Mouse (Mus musculus): Measurements from ENCODE around the gene Crtc3. TPM values are rescaled to one million over a fixed set of nuclear protein-coding genes. Genes with fewer than 3 reads are reported as not detected.

Crtc3 gene
- polyA plus RNA-seq, 1 experiment from 2014 or later, result 14.2 TPM

- no peaks in the 10 kb centered on the region for H3K9me3 ChIP-seq (replicated peaks; ENCODE audit: control insufficient read depth, low read length)
- H3K27me3 ChIP-seq (ENCODE audit: control insufficient read depth, insufficient read depth, low read length), result no peaks in the 10 kb centered on the region
- ATAC-seq (replicated peaks; ENCODE audit: insufficient number of reproducible peaks, low FRiP score, low TSS enrichment), result no peak
- H3K9ac ChIP-seq (ENCODE audit: low read depth, low read length), result no peak overlapping the region; the same call in 1 of the 2 replicates
- H3K27ac ChIP-seq (ENCODE audit: low read depth, low read length), result peak overlapping the region; percentile 70; the same call in 1 of the 2 replicates
- no peak overlapping the region for H3K4me3 ChIP-seq (ENCODE audit: low read depth, low read length)
- 58% methylated on average over 5 of the region's 5 CpGs for WGBS (ENCODE audit: insufficient replicate concordance)
- H3K4me1 ChIP-seq (ENCODE audit: control insufficient read depth, insufficient read depth, low read length), result peaks cover 40% of the 10 kb centered on the region
- no peaks in the 10 kb centered on the region for H3K36me3 ChIP-seq (ENCODE audit: control insufficient read depth, insufficient read depth, low read length)
- no peak overlapping the region for H3K4me2 ChIP-seq
Measured at GRCm38 (mm10) chr7:80654926-80655325, 33.8 kb downstream of the Crtc3 start.

GRCm38 (mm10) chr7:80654393-80654792 lies 34.3 kb downstream of the Crtc3 start:
- no peaks in the 10 kb centered on the region for H3K27me3 ChIP-seq (ENCODE audit: control insufficient read depth, insufficient read depth, low read length)
- H3K4me3 ChIP-seq (ENCODE audit: low read depth, low read length), result no peak overlapping the region
- H3K9me3 ChIP-seq (replicated peaks; ENCODE audit: control insufficient read depth, low read length), result no peaks in the 10 kb centered on the region
- H3K4me2 ChIP-seq, result no peak overlapping the region
- no peaks in the 10 kb centered on the region for H3K36me3 ChIP-seq (ENCODE audit: control insufficient read depth, insufficient read depth, low read length)
- WGBS (ENCODE audit: insufficient replicate concordance), result 88% methylated on average over 7 of the region's 7 CpGs
- H3K27ac ChIP-seq (ENCODE audit: low read depth, low read length), result no peak overlapping the region
- peaks cover 40% of the 10 kb centered on the region for H3K4me1 ChIP-seq (ENCODE audit: control insufficient read depth, insufficient read depth, low read length)
- ATAC-seq (replicated peaks; ENCODE audit: insufficient number of reproducible peaks, low FRiP score, low TSS enrichment), result no peak
- H3K9ac ChIP-seq (ENCODE audit: low read depth, low read length), result no peak overlapping the region

- no peaks in the 10 kb centered on the region for H3K27me3 ChIP-seq (ENCODE audit: control insufficient read depth, insufficient read depth, low read length)
- ATAC-seq (replicated peaks; ENCODE audit: insufficient number of reproducible peaks, low FRiP score, low TSS enrichment), result no peak
- no peak overlapping the region for H3K27ac ChIP-seq (ENCODE audit: low read depth, low read length)
- peaks cover 40% of the 10 kb centered on the region for H3K4me1 ChIP-seq (ENCODE audit: control insufficient read depth, insufficient read depth, low read length)
- no peaks in the 10 kb centered on the region for H3K9me3 ChIP-seq (replicated peaks; ENCODE audit: control insufficient read depth, low read length)
- H3K9ac ChIP-seq (ENCODE audit: low read depth, low read length), result no peak overlapping the region
- H3K4me3 ChIP-seq (ENCODE audit: low read depth, low read length), result no peak overlapping the region
- no peaks in the 10 kb centered on the region for H3K36me3 ChIP-seq (ENCODE audit: control insufficient read depth, insufficient read depth, low read length)
- whole genome bisulfite sequencing (ENCODE audit: insufficient replicate concordance), result 86% methylated on average over 7 of the region's 7 CpGs
- no peak overlapping the region for H3K4me2 ChIP-seq
Measured at GRCm38 (mm10) chr7:80653971-80654370, 34.7 kb downstream of the Crtc3 start.

GRCm38 (mm10) chr7:80653077-80653476 lies 35.6 kb downstream of the Crtc3 start:
- Histone ChIP-seq H3K9ac (ENCODE audit: low read depth, low read length) (no peak overlapping the region), H3K36me3 (ENCODE audit: control insufficient read depth, insufficient read depth, low read length) (no peaks in the 10 kb centered on the region), H3K4me1 (ENCODE audit: control insufficient read depth, insufficient read depth, low read length) (peaks cover 40% of the 10 kb centered on the region), H3K4me3 (ENCODE audit: low read depth, low read length) (no peak overlapping the region), H3K27me3 (ENCODE audit: control insufficient read depth, insufficient read depth, low read length) (no peaks in the 10 kb centered on the region), H3K9me3 (replicated peaks; ENCODE audit: control insufficient read depth, low read length) (no peaks in the 10 kb centered on the region), H3K27ac (ENCODE audit: low read depth, low read length) (0 out of 2 replicates have a peak overlapping the region, but pooled peaks have one; percentile 10), H3K4me2 (no peak overlapping the region)
- no peak for ATAC-seq (replicated peaks; ENCODE audit: insufficient number of reproducible peaks, low FRiP score, low TSS enrichment)
- WGBS (ENCODE audit: insufficient replicate concordance), result 75% methylated on average over 10 of the region's 10 CpGs

GRCm38 (mm10) chr7:80652289-80652688 lies 36.4 kb downstream of the Crtc3 start:
- Histone ChIP-seq H3K27me3 (ENCODE audit: control insufficient read depth, insufficient read depth, low read length) (no peaks in the 10 kb centered on the region), H3K4me2 (no peak overlapping the region), H3K4me3 (ENCODE audit: low read depth, low read length) (no peak overlapping the region), H3K9me3 (replicated peaks; ENCODE audit: control insufficient read depth, low read length) (no peaks in the 10 kb centered on the region), H3K27ac (ENCODE audit: low read depth, low read length) (no peak overlapping the region), H3K36me3 (ENCODE audit: control insufficient read depth, insufficient read depth, low read length) (no peaks in the 10 kb centered on the region), H3K4me1 (ENCODE audit: control insufficient read depth, insufficient read depth, low read length) (peaks cover 35% of the 10 kb centered on the region), H3K9ac (ENCODE audit: low read depth, low read length) (no peak overlapping the region)
- WGBS (ENCODE audit: insufficient replicate concordance), result 53% methylated on average over 5 of the region's 5 CpGs
- no peak for ATAC-seq (replicated peaks; ENCODE audit: insufficient number of reproducible peaks, low FRiP score, low TSS enrichment)

GRCm38 (mm10) chr7:80647437-80647871 lies 41.2 kb downstream of the Crtc3 start:
- 81% methylated on average over 7 of the region's 7 CpGs for WGBS (ENCODE audit: insufficient replicate concordance)
- Histone ChIP-seq H3K9me3 (replicated peaks; ENCODE audit: control insufficient read depth, low read length) (no peaks in the 10 kb centered on the region), H3K36me3 (ENCODE audit: control insufficient read depth, insufficient read depth, low read length) (no peaks in the 10 kb centered on the region; the same call in 1 of the 2 replicates), H3K9ac (ENCODE audit: low read depth, low read length) (peak overlapping the region; percentile 34; the same call in 1 of the 2 replicates), H3K4me3 (ENCODE audit: low read depth, low read length) (no peak overlapping the region), H3K4me2 (peak overlapping the region; percentile 16; the same call in 1 of the 2 replicates), H3K27ac (ENCODE audit: low read depth, low read length) (no peak overlapping the region; the same call in 1 of the 2 replicates), H3K27me3 (ENCODE audit: control insufficient read depth, insufficient read depth, low read length) (no peaks in the 10 kb centered on the region), H3K4me1 (ENCODE audit: control insufficient read depth, insufficient read depth, low read length) (peaks cover 12% of the 10 kb centered on the region)
- ATAC-seq (replicated peaks; ENCODE audit: insufficient number of reproducible peaks, low FRiP score, low TSS enrichment), result no peak

- no peak for ATAC-seq (replicated peaks; ENCODE audit: insufficient number of reproducible peaks, low FRiP score, low TSS enrichment)
- Histone ChIP-seq H3K36me3 (ENCODE audit: control insufficient read depth, insufficient read depth, low read length) (no peaks in the 10 kb centered on the region; the same call in 1 of the 2 replicates), H3K4me3 (ENCODE audit: low read depth, low read length) (no peak overlapping the region), H3K4me2 (no peak overlapping the region), H3K9ac (ENCODE audit: low read depth, low read length) (no peak overlapping the region), H3K27me3 (ENCODE audit: control insufficient read depth, insufficient read depth, low read length) (no peaks in the 10 kb centered on the region), H3K4me1 (ENCODE audit: control insufficient read depth, insufficient read depth, low read length) (peaks cover 23% of the 10 kb centered on the region), H3K27ac (ENCODE audit: low read depth, low read length) (no peak overlapping the region), H3K9me3 (replicated peaks; ENCODE audit: control insufficient read depth, low read length) (no peaks in the 10 kb centered on the region)
- 60% methylated on average over 10 of the region's 10 CpGs for WGBS (ENCODE audit: insufficient replicate concordance)
Measured at GRCm38 (mm10) chr7:80646093-80647025, 42.3 kb downstream of the Crtc3 start.

GRCm38 (mm10) chr7:80642976-80643666 lies 45.6 kb downstream of the Crtc3 start:
- no peaks in the 10 kb centered on the region for H3K9me3 ChIP-seq (replicated peaks; ENCODE audit: control insufficient read depth, low read length)
- H3K36me3 ChIP-seq (ENCODE audit: control insufficient read depth, insufficient read depth, low read length), result no peaks in the 10 kb centered on the region; the same call in 1 of the 2 replicates
- no peak for ATAC-seq (replicated peaks; ENCODE audit: insufficient number of reproducible peaks, low FRiP score, low TSS enrichment)
- no peaks in the 10 kb centered on the region for H3K27me3 ChIP-seq (ENCODE audit: control insufficient read depth, insufficient read depth, low read length)
- no peak overlapping the region for H3K4me3 ChIP-seq (ENCODE audit: low read depth, low read length)
- H3K4me2 ChIP-seq, result no peak overlapping the region
- no peak overlapping the region for H3K9ac ChIP-seq (ENCODE audit: low read depth, low read length)
- no peak overlapping the region for H3K27ac ChIP-seq (ENCODE audit: low read depth, low read length)
- WGBS (ENCODE audit: insufficient replicate concordance), result 75% methylated on average over 8 of the region's 8 CpGs
- H3K4me1 ChIP-seq (ENCODE audit: control insufficient read depth, insufficient read depth, low read length), result peaks cover 27% of the 10 kb centered on the region
